Mouse (Mus musculus): Measurements from ENCODE around the gene Foxl1.
"Not testable (repeated sequence)": the region's sequence is repeated elsewhere in the genome, so short reads cannot be mapped to it uniquely, and the experiment has no call there.

The Foxl1 gene

GRCm38 (mm10) chr8:121125311-121125876 lies 2.3 kb upstream of the Foxl1 start:
- peak in 1 of 2 experiments; percentile 57 for DNase-seq (ENCODE audit: low spot score in 2 of 2)

- DNase-seq (ENCODE audit: low spot score in 2 of 2): no peak
These were observed 1.5 kb upstream of the Foxl1 start for GRCm38 (mm10) chr8:121126191-121126590.

GRCm38 (mm10) chr8:121126694-121127093 lies 1.0 kb upstream of the Foxl1 start:
- DNase-seq (ENCODE audit: low spot score in 2 of 2): no peak

- DNase-seq (ENCODE audit: low spot score in 2 of 2): no peak
These were observed 444 bp upstream of the Foxl1 start for GRCm38 (mm10) chr8:121127291-121127701.

GRCm38 (mm10) chr8:121128531-121129264 lies 958 bp downstream of the Foxl1 start:
- DNase-seq (ENCODE audit: low spot score in 2 of 2): no peak

- DNase-seq (ENCODE audit: low spot score in 2 of 2): no peak
These were observed 1.7 kb downstream of the Foxl1 start for GRCm38 (mm10) chr8:121129265-121129940.

GRCm38 (mm10) chr8:121130522-121130921 lies 2.8 kb downstream of the Foxl1 start:
- DNase-seq (ENCODE audit: low spot score in 2 of 2): no peak

GRCm38 (mm10) chr8:121132961-121133513 lies 5.3 kb downstream of the Foxl1 start:
- no peak for DNase-seq (ENCODE audit: low spot score in 2 of 2)

- no peak for DNase-seq (ENCODE audit: low spot score in 2 of 2)
These were observed 6.4 kb downstream of the Foxl1 start for GRCm38 (mm10) chr8:121134102-121134501.

GRCm38 (mm10) chr8:121134512-121134911 lies 6.8 kb downstream of the Foxl1 start:
- no peak for DNase-seq (ENCODE audit: low spot score in 2 of 2)

- no peak for DNase-seq (ENCODE audit: low spot score in 2 of 2)
These were observed 9.1 kb downstream of the Foxl1 start for GRCm38 (mm10) chr8:121136856-121137255.

- DNase-seq (ENCODE audit: low spot score in 2 of 2): not testable (repeated sequence)
These were observed 17.9 kb downstream of the Foxl1 start for GRCm38 (mm10) chr8:121145457-121146134.

GRCm38 (mm10) chr8:121148573-121149083 lies 20.9 kb downstream of the Foxl1 start:
- no peak for DNase-seq (ENCODE audit: low spot score in 2 of 2)

- DNase-seq (ENCODE audit: low spot score in 2 of 2): no peak
These were observed 24.7 kb downstream of the Foxl1 start for GRCm38 (mm10) chr8:121152394-121152793.

GRCm38 (mm10) chr8:121156990-121157491 lies 29.3 kb downstream of the Foxl1 start:
- DNase-seq (ENCODE audit: low spot score in 2 of 2): no peak

GRCm38 (mm10) chr8:121158812-121159211 lies 31.1 kb downstream of the Foxl1 start:
- DNase-seq (ENCODE audit: low spot score in 2 of 2): no peak

GRCm38 (mm10) chr8:121161437-121161836 lies 33.7 kb downstream of the Foxl1 start:
- no peak for DNase-seq (ENCODE audit: low spot score in 2 of 2)

GRCm38 (mm10) chr8:121162413-121162812 lies 34.7 kb downstream of the Foxl1 start:
- no peak for DNase-seq (ENCODE audit: low spot score in 2 of 2)

- DNase-seq (ENCODE audit: low spot score in 2 of 2): no peak
These were observed 35.4 kb downstream of the Foxl1 start for GRCm38 (mm10) chr8:121162906-121163695.

- no peak for DNase-seq (ENCODE audit: low spot score in 2 of 2)
These were observed 36.3 kb downstream of the Foxl1 start for GRCm38 (mm10) chr8:121164017-121164469.

- DNase-seq (ENCODE audit: low spot score in 2 of 2): no peak
These were observed 40.3 kb downstream of the Foxl1 start for GRCm38 (mm10) chr8:121168033-121168432.
